Mouse (Mus musculus) ES-E14 (cell line): ENCODE measurements around the gene Osbp. TPM values are rescaled to one million over a fixed set of nuclear protein-coding genes. Genes with fewer than 3 reads are reported as not detected.

Experiments
- DNase-seq: peaks from one replicate; pipeline ENCODE4 v3.0.0-alpha.2; 2013; ENCODE audit warnings: low read depth, low spot score
- H3K27ac ChIP-seq: 2 replicates; pipeline ENCODE4 v1.5.1; 2012; ENCODE audit warnings: low read depth, mild to moderate bottlenecking, low read length, moderate library complexity, mixed read lengths; ENCODE audit not compliant: poor library complexity, insufficient read depth, severe bottlenecking
- H3K36me3 ChIP-seq: 2 replicates; pipeline ENCODE4 v1.6.1; 2012; ENCODE audit warnings: mild to moderate bottlenecking, low read length, moderate library complexity, mixed read lengths; ENCODE audit not compliant: control insufficient read depth, poor library complexity, insufficient read depth, severe bottlenecking
- H3K4me1 ChIP-seq, 2 experiments: fragments of 150-350 bp in 1 of 2; sonication (generic) in 1 of 2; 2 replicates each; pipeline ENCODE4 v1.6.1; 2012; ENCODE audit warnings: low read length in 2 of 2, mild to moderate bottlenecking in 1 of 2, mixed read lengths in 1 of 2; ENCODE audit not compliant: control insufficient read depth in 2 of 2, insufficient read depth in 2 of 2, poor library complexity in 1 of 2
- H3K4me3 ChIP-seq, 2 experiments: fragments of 150-350 bp in 1 of 2; sonication (generic) in 1 of 2; 2 replicates each; pipeline ENCODE4 v1.5.1; 2012; ENCODE audit warnings: low read length in 2 of 2, low read depth in 1 of 2, mild to moderate bottlenecking in 1 of 2, mixed read lengths in 1 of 2; ENCODE audit not compliant: insufficient read depth in 1 of 2, poor library complexity in 1 of 2, severe bottlenecking in 1 of 2
- H3K9ac ChIP-seq: 2 replicates; pipeline ENCODE4 v1.6.1; 2012; ENCODE audit warnings: low read depth, mild to moderate bottlenecking, low read length, mixed read lengths; ENCODE audit not compliant: poor library complexity, insufficient read depth, severe bottlenecking
- H3K9me3 ChIP-seq: fragments of 150-350 bp; sonication (generic); 2 replicates; pipeline ENCODE4 v1.6.1; 2012; ENCODE audit warnings: low read depth, mild to moderate bottlenecking, low read length; ENCODE audit not compliant: control insufficient read depth, insufficient read depth
- CHD2 ChIP-seq: IDR thresholded peaks from 2 replicates; pipeline ENCODE4 v1.6.1; 2014; ENCODE audit warnings: mild to moderate bottlenecking, low read depth, low read length, inconsistent platforms
- HCFC1 ChIP-seq: IDR thresholded peaks from 2 replicates; pipeline ENCODE4 v1.6.1; 2012; ENCODE audit warnings: low read length, inconsistent platforms, borderline replicate concordance; ENCODE audit not compliant: insufficient read depth
- MAFK ChIP-seq: IDR thresholded peaks from 2 replicates; pipeline ENCODE4 v1.6.1; 2014; ENCODE audit warnings: mild to moderate bottlenecking, low read depth, low read length, inconsistent platforms; ENCODE audit not compliant: insufficient read depth
- ZC3H11A ChIP-seq: IDR thresholded peaks from 2 replicates; pipeline ENCODE4 v1.6.1; 2012; ENCODE audit warnings: low read depth, mild to moderate bottlenecking, inconsistent platforms, low read length, borderline replicate concordance
- ZNF384 ChIP-seq: IDR thresholded peaks from 2 replicates; pipeline ENCODE4 v1.6.1; 2012; ENCODE audit warnings: low read depth, low read length, inconsistent platforms
- in situ Hi-C, 2 experiments: fragments of 600-800 bp; cut with MboI; formaldehyde crosslinking; loops; one replicate each; pipeline ENCODE4 v1.15.1; 2025; ENCODE audit warnings: low sequenced_read_pairs in 2 of 2, inconsistent platforms in 1 of 2; ENCODE audit not compliant: unreplicated experiment in 2 of 2
- total RNA-seq: library from RNA; depleted of rRNA; stranded (reverse); fragments of 300-350 nt; gene quantifications from 2 replicates; pipeline ENCODE4 v1.2.3, GENCODE M21; 2012

The Osbp gene
- total RNA-seq, 1 experiment = 18.5 TPM

GRCm38 (mm10) chr19:11992034-11992433 is 26.3 kb downstream of the Osbp start:
- H3K27ac ChIP-seq = no peak overlapping the region
- TF ChIP-seq MAFK (no peak), HCFC1 (no peak), CHD2 (no peak)
- no peak for DNase-seq
- no peak overlapping the region for H3K4me3 ChIP-seq
- peaks cover 0 to 5% of the 10 kb centered on the region in 2 experiments; a peak in 1 of 4 replicates for H3K4me1 ChIP-seq
- peaks cover 23% of the 10 kb centered on the region for H3K36me3 ChIP-seq
- H3K9ac ChIP-seq = no peak overlapping the region
- in situ Hi-C loops = loop anchor here in 1 of 2 experiments (25.0 kb wide), 1 partner anchor 1380 kb away; the partner anchor contains the start of genes Ddb1 and Tkfc
- no peaks in the 10 kb centered on the region for H3K9me3 ChIP-seq

GRCm38 (mm10) chr19:11992441-11993029 is 26.8 kb downstream of the Osbp start:
- peaks cover 23% of the 10 kb centered on the region for H3K36me3 ChIP-seq
- DNase-seq = no peak
- peaks cover 0 to 5% of the 10 kb centered on the region in 2 experiments; a peak in 1 of 4 replicates for H3K4me1 ChIP-seq
- H3K4me3 ChIP-seq = no peak overlapping the region
- no peak overlapping the region for H3K27ac ChIP-seq
- H3K9ac ChIP-seq = no peak overlapping the region
- in situ Hi-C loops = loop anchor here in 1 of 2 experiments (25.0 kb wide), 1 partner anchor 1380 kb away; the partner anchor contains the start of genes Ddb1 and Tkfc
- TF ChIP-seq CHD2 = no peak
- no peak for TF ChIP-seq ZC3H11A
- no peak for TF ChIP-seq MAFK
- TF ChIP-seq ZNF384 = no peak
- TF ChIP-seq HCFC1 = no peak
- H3K9me3 ChIP-seq = no peaks in the 10 kb centered on the region

- in situ Hi-C loops = loop anchor here in 1 of 2 experiments (25.0 kb wide), 1 partner anchor 1383 kb away; the partner anchor contains the start of genes Ddb1 and Tkfc
- no peak overlapping the region for H3K9ac ChIP-seq
- H3K36me3 ChIP-seq = peaks cover 22% of the 10 kb centered on the region
- H3K27ac ChIP-seq = no peak overlapping the region
- peak; percentile 74 for TF ChIP-seq MAFK
- TF ChIP-seq CHD2 = no peak
- peaks cover 0 to 8% of the 10 kb centered on the region in 2 experiments; a peak in 1 of 4 replicates for H3K4me1 ChIP-seq
- DNase-seq = no peak
- H3K4me3 ChIP-seq = no peak overlapping the region
- H3K9me3 ChIP-seq = no peaks in the 10 kb centered on the region
Measured at GRCm38 (mm10) chr19:11994703-11995431, 29.1 kb downstream of the Osbp start.

DNA sequence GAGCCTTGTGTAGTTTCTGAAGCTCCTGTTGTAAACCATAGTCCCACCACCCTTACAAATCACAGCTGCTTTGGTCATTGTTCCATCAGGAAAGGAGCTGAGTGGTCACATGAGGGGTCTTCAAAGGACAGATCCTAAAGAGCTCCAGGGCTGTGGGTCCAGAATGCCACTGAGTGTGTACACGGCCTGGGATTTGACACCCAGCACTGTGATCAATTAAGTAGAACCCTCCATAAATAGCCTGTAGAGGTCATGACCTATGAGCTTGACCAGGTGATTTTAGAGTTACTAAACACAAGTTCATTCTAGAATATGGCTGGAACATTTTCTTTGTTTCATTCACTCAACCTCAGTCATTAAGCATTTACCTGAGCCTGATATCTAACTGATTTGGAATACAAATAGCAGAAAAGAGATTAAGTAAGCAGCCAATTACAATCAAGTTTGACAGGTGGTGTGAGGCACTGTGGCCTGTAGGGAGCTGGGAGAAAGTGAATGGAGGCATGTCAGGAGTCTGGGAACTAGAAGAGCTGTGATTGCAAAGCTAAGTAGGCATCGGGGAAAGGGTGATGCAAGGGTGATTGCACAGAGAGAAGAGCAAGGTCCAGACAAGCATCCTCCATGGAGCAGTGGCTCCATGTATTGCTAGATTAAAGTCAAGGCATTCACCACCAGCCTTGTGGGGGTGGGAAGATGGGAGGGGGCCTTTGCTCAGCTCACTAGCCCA is 30.1 kb downstream of the Osbp start:
- in situ Hi-C loops = loop anchor here in 1 of 2 experiments (25.0 kb wide), 1 partner anchor 1384 kb away; the partner anchor contains the start of genes Ddb1 and Tkfc
- no peak overlapping the region for H3K4me3 ChIP-seq
- H3K9me3 ChIP-seq = no peaks in the 10 kb centered on the region
- H3K27ac ChIP-seq = no peak overlapping the region
- TF ChIP-seq ZNF384 (no peak), HCFC1 (no peak), ZC3H11A (no peak), MAFK (no peak), CHD2 (no peak)
- peaks cover 0 to 8% of the 10 kb centered on the region in 2 experiments; a peak in 1 of 4 replicates for H3K4me1 ChIP-seq
- DNase-seq = no peak
- H3K9ac ChIP-seq = no peak overlapping the region
- H3K36me3 ChIP-seq = peaks cover 18% of the 10 kb centered on the region
